Mouse (Mus musculus): ENCODE measurements around the gene Abcg1. TPM values are rescaled to one million over a fixed set of nuclear protein-coding genes. Genes with fewer than 3 reads are reported as not detected.

The Abcg1 gene
- polyA plus RNA-seq, 1 experiment from 2014 or later, result 17.5 TPM

- peak; percentile 75 for ATAC-seq (ENCODE audit: low FRiP score)
- peak overlapping the region; percentile 77 for H3K27ac ChIP-seq
- no peaks in the 10 kb centered on the region for H3K36me3 ChIP-seq
- H3K27me3 ChIP-seq, result no peaks in the 10 kb centered on the region
- H3K9ac ChIP-seq, result no peak overlapping the region
- H3K4me2 ChIP-seq (replicated peaks), result peak overlapping the region; percentile 54
- peak overlapping the region; percentile 12 for H3K4me3 ChIP-seq
- WGBS, result 3% methylated on average over 31 of the region's 31 CpGs
- H3K4me1 ChIP-seq, result peaks cover 65% of the 10 kb centered on the region
- no peaks in the 10 kb centered on the region for H3K9me3 ChIP-seq (replicated peaks)
Measured at GRCm38 (mm10) chr17:31073273-31074052, 16.0 kb downstream of the Abcg1 start.

GRCm38 (mm10) chr17:31074053-31074590 lies 16.6 kb downstream of the Abcg1 start:
- 17% methylated on average over 7 of the region's 7 CpGs for WGBS
- Histone ChIP-seq H3K36me3 (no peaks in the 10 kb centered on the region), H3K4me2 (replicated peaks) (peak overlapping the region; percentile 54), H3K9me3 (replicated peaks) (no peaks in the 10 kb centered on the region), H3K4me3 (no peak overlapping the region), H3K9ac (no peak overlapping the region), H3K27me3 (no peaks in the 10 kb centered on the region), H3K27ac (peak overlapping the region; percentile 77; the same call in 1 of the 2 replicates), H3K4me1 (peaks cover 65% of the 10 kb centered on the region)
- no peak for ATAC-seq (ENCODE audit: low FRiP score)

GRCm38 (mm10) chr17:31074666-31075065 lies 17.2 kb downstream of the Abcg1 start:
- Histone ChIP-seq H3K9ac (no peak overlapping the region), H3K9me3 (replicated peaks) (no peaks in the 10 kb centered on the region), H3K27me3 (no peaks in the 10 kb centered on the region), H3K4me3 (no peak overlapping the region), H3K4me1 (peaks cover 68% of the 10 kb centered on the region), H3K27ac (no peak overlapping the region), H3K36me3 (no peaks in the 10 kb centered on the region), H3K4me2 (replicated peaks) (no peak overlapping the region)
- ATAC-seq (ENCODE audit: low FRiP score), result no peak
- 47% methylated on average over 3 of the region's 3 CpGs for WGBS

GRCm38 (mm10) chr17:31075471-31075870 lies 18.0 kb downstream of the Abcg1 start:
- WGBS, result 91% methylated on average over 5 of the region's 5 CpGs
- no peak overlapping the region for H3K4me2 ChIP-seq (replicated peaks)
- H3K4me1 ChIP-seq, result peaks cover 69% of the 10 kb centered on the region
- no peak overlapping the region for H3K4me3 ChIP-seq
- H3K27ac ChIP-seq, result no peak overlapping the region
- H3K9me3 ChIP-seq (replicated peaks), result no peaks in the 10 kb centered on the region
- no peaks in the 10 kb centered on the region for H3K36me3 ChIP-seq
- no peak for ATAC-seq (ENCODE audit: low FRiP score)
- H3K27me3 ChIP-seq, result no peaks in the 10 kb centered on the region
- no peak overlapping the region for H3K9ac ChIP-seq

- no peaks in the 10 kb centered on the region for H3K27me3 ChIP-seq
- 70% methylated on average over 5 of the region's 5 CpGs for WGBS
- no peak for ATAC-seq (ENCODE audit: low FRiP score)
- H3K9ac ChIP-seq, result no peak overlapping the region
- no peak overlapping the region for H3K27ac ChIP-seq
- no peaks in the 10 kb centered on the region for H3K36me3 ChIP-seq
- no peaks in the 10 kb centered on the region for H3K9me3 ChIP-seq (replicated peaks)
- H3K4me1 ChIP-seq, result peaks cover 53% of the 10 kb centered on the region
- H3K4me3 ChIP-seq, result no peak overlapping the region
- H3K4me2 ChIP-seq (replicated peaks), result no peak overlapping the region
Measured at GRCm38 (mm10) chr17:31077561-31077960, 20.1 kb downstream of the Abcg1 start.

- Histone ChIP-seq H3K36me3 (no peaks in the 10 kb centered on the region), H3K4me2 (replicated peaks) (no peak overlapping the region), H3K4me1 (peaks cover 42% of the 10 kb centered on the region), H3K9ac (no peak overlapping the region), H3K9me3 (replicated peaks) (no peaks in the 10 kb centered on the region), H3K27me3 (no peaks in the 10 kb centered on the region), H3K27ac (no peak overlapping the region), H3K4me3 (no peak overlapping the region)
- no peak for ATAC-seq (ENCODE audit: low FRiP score)
- 76% methylated on average over 11 of the region's 11 CpGs for WGBS
Measured at GRCm38 (mm10) chr17:31078581-31078980, 21.1 kb downstream of the Abcg1 start.

GRCm38 (mm10) chr17:31079078-31079840 lies 21.8 kb downstream of the Abcg1 start:
- 0 out of 2 replicates have a peak overlapping the region, but pooled peaks have one; percentile 19 for H3K27ac ChIP-seq
- no peaks in the 10 kb centered on the region for H3K9me3 ChIP-seq (replicated peaks)
- no peak for ATAC-seq (ENCODE audit: low FRiP score)
- 48% methylated on average over 12 of the region's 12 CpGs for WGBS
- no peak overlapping the region for H3K9ac ChIP-seq
- H3K4me3 ChIP-seq, result no peak overlapping the region
- no peaks in the 10 kb centered on the region for H3K27me3 ChIP-seq
- H3K4me2 ChIP-seq (replicated peaks), result no peak overlapping the region
- H3K36me3 ChIP-seq, result no peaks in the 10 kb centered on the region
- H3K4me1 ChIP-seq, result peaks cover 36% of the 10 kb centered on the region

GRCm38 (mm10) chr17:31082296-31083078 lies 25.0 kb downstream of the Abcg1 start:
- Histone ChIP-seq H3K4me2 (replicated peaks) (no peak overlapping the region), H3K4me1 (peaks cover 24% of the 10 kb centered on the region), H3K9me3 (replicated peaks) (no peaks in the 10 kb centered on the region), H3K9ac (no peak overlapping the region), H3K36me3 (no peaks in the 10 kb centered on the region), H3K27me3 (no peaks in the 10 kb centered on the region), H3K4me3 (no peak overlapping the region), H3K27ac (no peak overlapping the region)
- no peak for ATAC-seq (ENCODE audit: low FRiP score)
- 94% methylated on average over 4 of the region's 4 CpGs for WGBS

GRCm38 (mm10) chr17:31085519-31085918 lies 28.0 kb downstream of the Abcg1 start:
- H3K9ac ChIP-seq, result no peak overlapping the region
- H3K4me2 ChIP-seq (replicated peaks), result no peak overlapping the region
- H3K27me3 ChIP-seq, result no peaks in the 10 kb centered on the region
- peaks cover 30% of the 10 kb centered on the region for H3K4me1 ChIP-seq
- H3K36me3 ChIP-seq, result no peaks in the 10 kb centered on the region
- no peaks in the 10 kb centered on the region for H3K9me3 ChIP-seq (replicated peaks)
- ATAC-seq (ENCODE audit: low FRiP score), result no peak
- WGBS, result 92% methylated on average over 3 of the region's 3 CpGs
- H3K4me3 ChIP-seq, result no peak overlapping the region
- H3K27ac ChIP-seq, result no peak overlapping the region

GRCm38 (mm10) chr17:31086196-31086595 lies 28.7 kb downstream of the Abcg1 start:
- ATAC-seq (ENCODE audit: low FRiP score), result no peak
- no peak overlapping the region for H3K27ac ChIP-seq
- no peaks in the 10 kb centered on the region for H3K9me3 ChIP-seq (replicated peaks)
- H3K4me1 ChIP-seq, result peaks cover 34% of the 10 kb centered on the region
- 92% methylated on average over 7 of the region's 7 CpGs for WGBS
- H3K36me3 ChIP-seq, result no peaks in the 10 kb centered on the region
- no peak overlapping the region for H3K4me3 ChIP-seq
- H3K27me3 ChIP-seq, result no peaks in the 10 kb centered on the region
- no peak overlapping the region for H3K4me2 ChIP-seq (replicated peaks)
- H3K9ac ChIP-seq, result no peak overlapping the region

GRCm38 (mm10) chr17:31088711-31089110 lies 31.2 kb downstream of the Abcg1 start:
- H3K4me3 ChIP-seq, result no peak overlapping the region
- H3K4me2 ChIP-seq (replicated peaks), result no peak overlapping the region
- 0 out of 2 replicates have a peak, but pooled peaks cover 7% of the 10 kb centered on the region for H3K36me3 ChIP-seq
- WGBS, result 58% methylated on average over 5 of the region's 5 CpGs
- no peaks in the 10 kb centered on the region for H3K27me3 ChIP-seq
- peaks cover 39% of the 10 kb centered on the region for H3K4me1 ChIP-seq
- no peak overlapping the region for H3K27ac ChIP-seq
- no peaks in the 10 kb centered on the region for H3K9me3 ChIP-seq (replicated peaks)
- ATAC-seq (ENCODE audit: low FRiP score), result no peak
- no peak overlapping the region for H3K9ac ChIP-seq

- Histone ChIP-seq H3K4me1 (peaks cover 43% of the 10 kb centered on the region), H3K4me3 (no peak overlapping the region), H3K4me2 (replicated peaks) (no peak overlapping the region), H3K9me3 (replicated peaks) (no peaks in the 10 kb centered on the region), H3K36me3 (0 out of 2 replicates have a peak, but pooled peaks cover 7% of the 10 kb centered on the region), H3K27me3 (no peaks in the 10 kb centered on the region), H3K9ac (no peak overlapping the region), H3K27ac (no peak overlapping the region)
- WGBS, result 83% methylated on average over 8 of the region's 8 CpGs
- ATAC-seq (ENCODE audit: low FRiP score), result no peak
Measured at GRCm38 (mm10) chr17:31089848-31090247, 32.4 kb downstream of the Abcg1 start.

All from hindbrain, embryonic 12.5 days (tissue).